Mouse (Mus musculus) ovary, postnatal 10 days (tissue): Measurements from ENCODE around the gene 2010005H15Rik.
"Not testable (repeated sequence)": the region's sequence is repeated elsewhere in the genome, so short reads cannot be mapped to it uniquely, and the experiment has no call there.

Experiments used
- DNase-seq: peaks from one replicate; pipeline ENCODE4 v3.0.0; 2022; ENCODE audit warnings: low spot score

The 2010005H15Rik gene

GRCm38 (mm10) chr16:36221168-36221567, at the start of gene 2010005H15Rik:
Gene 2010005H15Rik, plus strand, starts transcription at chr16:36221468.
- not testable (repeated sequence) for DNase-seq

- DNase-seq: no peak
These were observed 45.2 kb upstream of the 2010005H15Rik start for GRCm38 (mm10) chr16:36176108-36176507.

- no peak for DNase-seq
These were observed 41.4 kb upstream of the 2010005H15Rik start for GRCm38 (mm10) chr16:36179910-36180309.

GRCm38 (mm10) chr16:36183912-36184311, 37.4 kb upstream of the 2010005H15Rik start, which contains the start of gene Gm5483:
Gene Gm5483, plus strand, starts transcription at chr16:36184212.
- DNase-seq: not testable (repeated sequence)

- no peak for DNase-seq
These were observed 22.0 kb upstream of the 2010005H15Rik start for GRCm38 (mm10) chr16:36199226-36199625.

- no peak for DNase-seq
These were observed 17.4 kb upstream of the 2010005H15Rik start for GRCm38 (mm10) chr16:36203846-36204245.

GRCm38 (mm10) chr16:36205684-36206083, 15.6 kb upstream of the 2010005H15Rik start:
- DNase-seq: not testable (repeated sequence)

- no peak for DNase-seq
These were observed 11.3 kb upstream of the 2010005H15Rik start, which contains the start of gene Gm5416 for GRCm38 (mm10) chr16:36209967-36210453. Gene Gm5416, plus strand, starts transcription at chr16:36210403.

- not testable (repeated sequence) for DNase-seq
These were observed 39.3 kb downstream of the 2010005H15Rik start for GRCm38 (mm10) chr16:36260585-36260984.

GRCm38 (mm10) chr16:36276796-36277195, 55.5 kb downstream of the 2010005H15Rik start, which contains the start of gene Stfa1:
Gene Stfa1, plus strand, starts transcription at chr16:36276951.
- not testable (repeated sequence) for DNase-seq

- no peak for DNase-seq
These were observed 67.9 kb downstream of the 2010005H15Rik start for GRCm38 (mm10) chr16:36289140-36289539.
